Mouse (Mus musculus) embryo, embryonic 9.5 days (tissue): Measurements from ENCODE around the gene Slc38a9.

ENCODE experiments used
- DNase-seq: peaks from one replicate; pipeline ENCODE4 v3.0.0-alpha.2; 2017; ENCODE audit errors: extremely low spot score

The Slc38a9 gene

GRCm38 (mm10) chr13:112770528-112771328 lies 110.2 kb downstream of the Slc38a9 start:
- DNase-seq: no peak

GRCm38 (mm10) chr13:112771447-112772208 lies 111.1 kb downstream of the Slc38a9 start:
- DNase-seq: no peak

- no peak for DNase-seq
Measured at GRCm38 (mm10) chr13:112772252-112772651, 111.7 kb downstream of the Slc38a9 start.

- no peak for DNase-seq
Measured at GRCm38 (mm10) chr13:112772861-112773260, 112.3 kb downstream of the Slc38a9 start.

- DNase-seq: no peak
Measured at GRCm38 (mm10) chr13:112773991-112774675, 113.6 kb downstream of the Slc38a9 start.

GRCm38 (mm10) chr13:112775856-112776255 lies 115.3 kb downstream of the Slc38a9 start:
- no peak for DNase-seq

- DNase-seq: no peak
Measured at GRCm38 (mm10) chr13:112778407-112778806, 117.9 kb downstream of the Slc38a9 start.

GRCm38 (mm10) chr13:112785305-112785704 lies 124.8 kb downstream of the Slc38a9 start:
- DNase-seq: no peak

- no peak for DNase-seq
Measured at GRCm38 (mm10) chr13:112786142-112786541, 125.6 kb downstream of the Slc38a9 start.

- no peak for DNase-seq
Measured at GRCm38 (mm10) chr13:112786942-112787533, 126.5 kb downstream of the Slc38a9 start.
